Mouse (Mus musculus): ENCODE data around the gene Srsf10. TPM values are rescaled to one million over a fixed set of nuclear protein-coding genes. Genes with fewer than 3 reads are reported as not detected.
A peak's percentile ranks its signal among the peaks of the same experiment; 100 is the strongest.

The Srsf10 gene
- total RNA-seq, 2 experiments from 2014 or later: 82.6 to 94.2 TPM

- no peak for TF ChIP-seq CTCF (conservative IDR thresholded peaks at IDR 0.05)
- no peak for DNase-seq (ENCODE audit: low spot score in 2 of 2)
- Histone ChIP-seq H3K4me3 (no peak overlapping the region), H3K27ac (no peak overlapping the region)
Observed at GRCm38 (mm10) chr4:135880018-135880417, 24.5 kb downstream of the Srsf10 start.

- H3K4me3 ChIP-seq: no peak overlapping the region
- no peak for DNase-seq (ENCODE audit: low spot score in 2 of 2)
- H3K27ac ChIP-seq: no peak overlapping the region
- no peak for TF ChIP-seq CTCF (conservative IDR thresholded peaks at IDR 0.05)
Observed at GRCm38 (mm10) chr4:135880576-135880975, 25.0 kb downstream of the Srsf10 start.

- no peak for DNase-seq (ENCODE audit: low spot score in 2 of 2)
- TF ChIP-seq CTCF (conservative IDR thresholded peaks at IDR 0.05): no peak
- Histone ChIP-seq H3K4me3 (no peak overlapping the region), H3K27ac (no peak overlapping the region)
Observed at GRCm38 (mm10) chr4:135882023-135882422, 26.5 kb downstream of the Srsf10 start.

- Histone ChIP-seq H3K4me3 (no peak overlapping the region), H3K27ac (no peak overlapping the region)
- no peak for DNase-seq (ENCODE audit: low spot score in 2 of 2)
- no peak for TF ChIP-seq CTCF (conservative IDR thresholded peaks at IDR 0.05)
Observed at GRCm38 (mm10) chr4:135883401-135883851, 27.9 kb downstream of the Srsf10 start.

- Histone ChIP-seq H3K4me3 (no peak overlapping the region), H3K27ac (no peak overlapping the region)
- no peak for TF ChIP-seq CTCF (conservative IDR thresholded peaks at IDR 0.05)
- DNase-seq (ENCODE audit: low spot score in 2 of 2): no peak
Observed at GRCm38 (mm10) chr4:135883881-135884516, 28.5 kb downstream of the Srsf10 start.

- no peak overlapping the region for H3K4me3 ChIP-seq
- TF ChIP-seq CTCF (conservative IDR thresholded peaks at IDR 0.05): no peak
- H3K27ac ChIP-seq: no peak overlapping the region
- DNase-seq (ENCODE audit: low spot score in 2 of 2): no peak
Observed at GRCm38 (mm10) chr4:135884531-135884930, 29.0 kb downstream of the Srsf10 start.

GRCm38 (mm10) chr4:135885676-135886075, 30.1 kb downstream of the Srsf10 start:
- no peak for DNase-seq (ENCODE audit: low spot score in 2 of 2)

GRCm38 (mm10) chr4:135886184-135886583, 30.6 kb downstream of the Srsf10 start:
- DNase-seq (ENCODE audit: low spot score in 2 of 2): no peak
- Histone ChIP-seq H3K4me3 (no peak overlapping the region), H3K27ac (no peak overlapping the region)
- no peak for TF ChIP-seq CTCF (conservative IDR thresholded peaks at IDR 0.05)

More at GRCm38 (mm10) chr4:135885676-135886075, 30.1 kb downstream of the Srsf10 start:
- no peak for TF ChIP-seq CTCF (conservative IDR thresholded peaks at IDR 0.05)
- Histone ChIP-seq H3K27ac (no peak overlapping the region), H3K4me3 (no peak overlapping the region)

GRCm38 (mm10) chr4:135888448-135889057, 33.0 kb downstream of the Srsf10 start:
- H3K27ac ChIP-seq: no peak overlapping the region
- TF ChIP-seq CTCF (conservative IDR thresholded peaks at IDR 0.05): no peak
- no peak for DNase-seq (ENCODE audit: low spot score in 2 of 2)
- no peak overlapping the region for H3K4me3 ChIP-seq

GRCm38 (mm10) chr4:135889146-135889883, 33.8 kb downstream of the Srsf10 start:
- Histone ChIP-seq H3K27ac (no peak overlapping the region), H3K4me3 (no peak overlapping the region)
- DNase-seq (ENCODE audit: low spot score in 2 of 2): no peak
- TF ChIP-seq CTCF (conservative IDR thresholded peaks at IDR 0.05): no peak

GRCm38 (mm10) chr4:135889884-135890283, 34.3 kb downstream of the Srsf10 start:
- peak; percentile 47 to 77 for DNase-seq (ENCODE audit: low spot score in 2 of 2)
- Histone ChIP-seq H3K4me3 (no peak overlapping the region), H3K27ac (no peak overlapping the region)
- peak; percentile 90 for TF ChIP-seq CTCF (conservative IDR thresholded peaks at IDR 0.05)

GRCm38 (mm10) chr4:135891539-135891938, 36.0 kb downstream of the Srsf10 start:
- no peak overlapping the region for H3K27ac ChIP-seq
- no peak for TF ChIP-seq CTCF (conservative IDR thresholded peaks at IDR 0.05)
- no peak for DNase-seq (ENCODE audit: low spot score in 2 of 2)

GRCm38 (mm10) chr4:135892884-135893283, 37.3 kb downstream of the Srsf10 start:
- peak; percentile 57 for TF ChIP-seq CTCF (conservative IDR thresholded peaks at IDR 0.05)
- no peak for DNase-seq (ENCODE audit: low spot score in 2 of 2)
- H3K27ac ChIP-seq: no peak overlapping the region
- H3K4me3 ChIP-seq: no peak overlapping the region

More at GRCm38 (mm10) chr4:135891539-135891938, 36.0 kb downstream of the Srsf10 start:
- H3K4me3 ChIP-seq: no peak overlapping the region
